Comparison of ENCODE assay signal across 17 mouse cellular contexts in the genomic region with DNA sequence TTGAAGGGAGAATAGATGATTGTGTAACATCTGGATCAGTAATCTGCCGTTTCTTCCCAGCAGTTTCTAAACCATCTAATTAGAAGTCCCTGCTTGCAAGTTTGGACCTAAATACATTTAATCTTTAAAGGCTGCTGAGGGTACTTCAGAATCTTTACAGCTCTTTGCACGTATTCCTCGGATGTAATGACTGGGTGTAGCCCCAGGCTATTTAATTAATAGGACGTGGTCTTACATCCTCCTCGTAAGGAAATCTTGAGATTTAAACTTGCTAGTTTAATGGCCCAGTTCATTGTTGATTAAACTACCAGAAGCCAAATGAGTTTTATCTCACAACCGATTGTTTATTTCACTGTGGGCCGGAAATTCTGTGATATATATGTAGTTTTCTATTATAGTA.
"Had no signal": no experiment of that assay in that cellular context is flagged by ENCODE, and none has a peak within 500 bp of the region (broad histone marks: within the 10 kb centered on the region; RNA-seq: fewer than 3 reads in every experiment).

No protein-coding gene starts in this region.

- H3K4me2 ChIP-seq: liver, embryonic 12.5 days; lung, embryonic 14.5 days; midbrain, embryonic 12.5 days; midbrain, embryonic 15.5 days; neural tube, embryonic 12.5 days had no signal

- H3K4me3 ChIP-seq: liver, embryonic 12.5 days; midbrain, embryonic 10.5 days; midbrain, embryonic 12.5 days; midbrain, embryonic 15.5 days; myocyte; neural tube, embryonic 12.5 days had no signal

- H3K4me1 ChIP-seq: midbrain, embryonic 10.5 days; midbrain, embryonic 12.5 days; midbrain, embryonic 15.5 days; neural tube, embryonic 12.5 days had no signal

- H3K9me3 ChIP-seq: liver, embryonic 12.5 days; midbrain, embryonic 10.5 days; midbrain, embryonic 12.5 days; midbrain, embryonic 15.5 days; neural tube, embryonic 12.5 days had no signal

- H3K27ac ChIP-seq: liver, embryonic 12.5 days; liver, embryonic 14.5 days; midbrain, embryonic 10.5 days; midbrain, embryonic 12.5 days; midbrain, embryonic 15.5 days; neural tube, embryonic 12.5 days had no signal

- H3K27me3 ChIP-seq: liver, embryonic 12.5 days; midbrain, embryonic 12.5 days; midbrain, embryonic 15.5 days; neural tube, embryonic 12.5 days had no signal

- ATAC-seq: liver, embryonic 12.5 days; midbrain, embryonic 15.5 days had no signal

- H3K36me3 ChIP-seq: liver, embryonic 12.5 days; midbrain, embryonic 10.5 days; midbrain, embryonic 12.5 days; midbrain, embryonic 15.5 days; neural tube, embryonic 12.5 days had no signal

- DNase-seq: lung, adult 18-20 months; lung, embryonic 14.5 days; lung, postnatal 10 days; lung, postnatal 4 days; right cerebral cortex, postnatal 25 days; right cerebral cortex, postnatal 4 days; spleen, adult 18-20 months; thymus, adult 18-20 months; thymus, postnatal 14 days; thymus, postnatal 36 days had no signal

- H3K9ac ChIP-seq: liver, embryonic 12.5 days; liver, embryonic 14.5 days; lung, embryonic 14.5 days; midbrain, embryonic 12.5 days; midbrain, embryonic 15.5 days; neural tube, embryonic 12.5 days had no signal
